Mouse (Mus musculus) left cerebral cortex, postnatal 25 days (tissue): ENCODE results near the gene Ralgps2. TPM values are rescaled to one million over a fixed set of nuclear protein-coding genes. Genes with fewer than 3 reads are reported as not detected.

Experiments used
- DNase-seq, 2 experiments: peaks; one replicate each; pipeline ENCODE4 v3.0.0; 2022; ENCODE audit warnings: low spot score in 2 of 2, mixed read lengths in 1 of 2
- intact Hi-C: fragments of 180-260 bp; cut with DNase I; formaldehyde crosslinking; loops from one replicate; pipeline ENCODE4 v1.15.1; 2025
- total RNA-seq, 2 experiments: library from RNA; stranded (reverse); gene quantifications; 2 replicates each; pipeline ENCODE4 v1.2.3; 2021

Gene Ralgps2
- total RNA-seq, 2 experiments from 2014 or later: 38.4 to 46.2 TPM

- no peak for DNase-seq
- intact Hi-C loops: loop anchor here (10.0 kb wide), 2 partner anchors 372 to 622 kb away; no protein-coding TSS in a partner anchor
Measured at GRCm38 (mm10) chr1:156913190-156913589, 26.2 kb downstream of the Ralgps2 start.

- intact Hi-C loops: loop anchor here (10.0 kb wide), 2 partner anchors 374 to 624 kb away; no protein-coding TSS in a partner anchor
- no peak for DNase-seq
Measured at GRCm38 (mm10) chr1:156910948-156911347, 28.5 kb downstream of the Ralgps2 start.

- intact Hi-C loops: loop anchor here (2.0 to 10.0 kb wide), 3 partner anchors 167 to 625 kb away; no protein-coding TSS in a partner anchor
- no peak for DNase-seq
Measured at GRCm38 (mm10) chr1:156909866-156910265, 29.6 kb downstream of the Ralgps2 start.

- no peak for DNase-seq
- intact Hi-C loops: loop anchor here (2.0 kb wide), 1 partner anchor 166 kb away; no protein-coding TSS in a partner anchor
Measured at GRCm38 (mm10) chr1:156909265-156909664, 30.2 kb downstream of the Ralgps2 start.

- intact Hi-C loops: no loop called here
- DNase-seq: no peak
Measured at GRCm38 (mm10) chr1:156905660-156906059, 33.8 kb downstream of the Ralgps2 start.

- intact Hi-C loops: no loop called here
- DNase-seq: no peak
Measured at GRCm38 (mm10) chr1:156903899-156904298, 35.5 kb downstream of the Ralgps2 start.

GRCm38 (mm10) chr1:156901689-156902088 lies 37.7 kb downstream of the Ralgps2 start:
- intact Hi-C loops: no loop called here
- DNase-seq: no peak

- intact Hi-C loops: no loop called here
- DNase-seq: no peak
Measured at GRCm38 (mm10) chr1:156891561-156891960, 47.9 kb downstream of the Ralgps2 start.

GRCm38 (mm10) chr1:156888830-156889229 lies 50.6 kb downstream of the Ralgps2 start:
- DNase-seq: no peak
- intact Hi-C loops: loop anchor here (5.0 kb wide), 1 partner anchor 147 kb away; no protein-coding TSS in a partner anchor

GRCm38 (mm10) chr1:156885879-156886278 lies 53.5 kb downstream of the Ralgps2 start:
- DNase-seq: no peak
- intact Hi-C loops: loop anchor here (5.0 kb wide), 1 partner anchor 144 kb away; no protein-coding TSS in a partner anchor

- no peak for DNase-seq
- intact Hi-C loops: loop anchor here (5.0 kb wide), 1 partner anchor 142 kb away; no protein-coding TSS in a partner anchor
Measured at GRCm38 (mm10) chr1:156884782-156885181, 54.6 kb downstream of the Ralgps2 start.

GRCm38 (mm10) chr1:156870616-156871015 lies 68.8 kb downstream of the Ralgps2 start:
- no peak for DNase-seq
- intact Hi-C loops: no loop called here

- intact Hi-C loops: no loop called here
- DNase-seq: no peak
Measured at GRCm38 (mm10) chr1:156870028-156870427, 69.4 kb downstream of the Ralgps2 start.

- intact Hi-C loops: loop anchor here (5.0 kb wide), 1 partner anchor 97 kb away; no protein-coding TSS in a partner anchor
- peak; percentile 23 to 83 for DNase-seq
Measured at GRCm38 (mm10) chr1:156864240-156864639, 75.2 kb downstream of the Ralgps2 start.

- intact Hi-C loops: loop anchor here (5.0 kb wide), 1 partner anchor 96 kb away; no protein-coding TSS in a partner anchor
- no peak for DNase-seq
Measured at GRCm38 (mm10) chr1:156863726-156864125, 75.7 kb downstream of the Ralgps2 start.

GRCm38 (mm10) chr1:156861475-156862043 lies 77.9 kb downstream of the Ralgps2 start:
- intact Hi-C loops: loop anchor here (5.0 kb wide), 1 partner anchor 94 kb away; no protein-coding TSS in a partner anchor
- no peak for DNase-seq

GRCm38 (mm10) chr1:156860266-156860665 lies 79.2 kb downstream of the Ralgps2 start:
- no peak for DNase-seq

GRCm38 (mm10) chr1:156859711-156860250 lies 79.6 kb downstream of the Ralgps2 start:
- DNase-seq: no peak
- intact Hi-C loops: loop anchor here (5.0 kb wide), 1 partner anchor 92 kb away; no protein-coding TSS in a partner anchor

More at GRCm38 (mm10) chr1:156860266-156860665, 79.2 kb downstream of the Ralgps2 start:
- intact Hi-C loops: loop anchor here (5.0 kb wide), 1 partner anchor 93 kb away; no protein-coding TSS in a partner anchor

GRCm38 (mm10) chr1:156859156-156859555 lies 80.3 kb downstream of the Ralgps2 start:
- intact Hi-C loops: no loop called here

GRCm38 (mm10) chr1:156856666-156857065 lies 82.8 kb downstream of the Ralgps2 start:
- DNase-seq: no peak
- intact Hi-C loops: no loop called here

More at GRCm38 (mm10) chr1:156859156-156859555, 80.3 kb downstream of the Ralgps2 start:
- no peak for DNase-seq

GRCm38 (mm10) chr1:156854558-156854957 lies 84.9 kb downstream of the Ralgps2 start:
- no peak for DNase-seq
- intact Hi-C loops: no loop called here
